In genomic region chr6:54162321-54162720, GRCm38 (mm10) we compare ENCODE assay signal across 13 mouse cellular contexts.
DNase-seq lines count a peak whose midpoint lies in the region; ATAC-seq and TF ChIP-seq lines count a peak whose summit lies in the region.
"Had no signal": no experiment of that assay in that cellular context is flagged by ENCODE, and none has a peak within 500 bp of the region (broad histone marks: within the 10 kb centered on the region; RNA-seq: fewer than 3 reads in every experiment).

No protein-coding gene starts in this region.

- H3K4me3 ChIP-seq in liver, adult 2 months (ENCODE audit: insufficient read depth, low read depth, low read length), result no peak overlapping the region
- no peak overlapping the region for H3K4me3 ChIP-seq in liver, embryonic 11.5 days (ENCODE audit: low read depth, low read length)
- no peak overlapping the region for H3K4me3 ChIP-seq in embryonic facial prominence, embryonic 14.5 days (ENCODE audit: low read depth, low read length)
- H3K4me3 ChIP-seq in macrophage (ENCODE audit: inconsistent target), result no peak overlapping the region
- H3K4me3 ChIP-seq: forebrain, embryonic 13.5 days; heart, embryonic 12.5 days had no signal

- H3K79me2 ChIP-seq in liver, adult 2 months (ENCODE audit: control insufficient read depth, insufficient read depth, low read length), result peaks cover 15% of the 10 kb centered on the region; the same call in 1 of the 2 replicates
- no peaks in the 10 kb centered on the region for H3K79me2 ChIP-seq in macrophage (ENCODE audit: inconsistent target)

- ATAC-seq in liver, embryonic 11.5 days (replicated peaks; ENCODE audit: low FRiP score), result no peak
- no peak for ATAC-seq in embryonic facial prominence, embryonic 14.5 days (ENCODE audit: low read depth)
- ATAC-seq: forebrain, embryonic 13.5 days had no signal

- 60% methylated on average over 5 of the region's 5 CpGs for WGBS in liver, adult 2 months
- WGBS in liver, embryonic 11.5 days, result 72% methylated on average over 5 of the region's 5 CpGs
- WGBS in embryonic facial prominence, embryonic 14.5 days, result 61% methylated on average over 5 of the region's 5 CpGs
- 59% methylated on average over 5 of the region's 5 CpGs for WGBS in macrophage (ENCODE audit: missing documents)

- no peak overlapping the region for H3K27ac ChIP-seq in liver, adult 2 months (replicated peaks; ENCODE audit: insufficient read depth, low read depth, low read length)
- H3K27ac ChIP-seq in liver, embryonic 11.5 days (ENCODE audit: low read depth, low read length), result no peak overlapping the region
- H3K27ac ChIP-seq in embryonic facial prominence, embryonic 14.5 days (replicated peaks; ENCODE audit: low read depth, low read length), result no peak overlapping the region; the same call in 1 of the 2 replicates
- peak overlapping the region; percentile 62 for H3K27ac ChIP-seq in macrophage
- H3K27ac ChIP-seq: forebrain, embryonic 13.5 days had no signal

- H3K4me1 ChIP-seq in liver, adult 2 months (ENCODE audit: control insufficient read depth, insufficient read depth, low read length), result peaks cover 2% of the 10 kb centered on the region; the same call in 1 of the 2 replicates
- peaks cover 24% of the 10 kb centered on the region for H3K4me1 ChIP-seq in liver, embryonic 11.5 days (replicated peaks; ENCODE audit: control insufficient read depth, insufficient read depth, low read length)
- H3K4me1 ChIP-seq in embryonic facial prominence, embryonic 14.5 days (ENCODE audit: control insufficient read depth, insufficient read depth, low read length), result 0 out of 2 replicates have a peak, but pooled peaks cover 10% of the 10 kb centered on the region

- no peaks in the 10 kb centered on the region for H3K27me3 ChIP-seq in liver, adult 2 months (ENCODE audit: control insufficient read depth, insufficient read depth, low read length)
- H3K27me3 ChIP-seq in liver, embryonic 11.5 days (replicated peaks; ENCODE audit: control insufficient read depth, insufficient read depth, low read length), result no peaks in the 10 kb centered on the region
- H3K27me3 ChIP-seq in embryonic facial prominence, embryonic 14.5 days (replicated peaks; ENCODE audit: control insufficient read depth, insufficient read depth, low read length), result no peaks in the 10 kb centered on the region
- H3K27me3 ChIP-seq: forebrain, embryonic 13.5 days; heart, embryonic 12.5 days; megakaryocyte, embryonic 14.5 days had no signal

- H3K9me3 ChIP-seq in liver, embryonic 11.5 days (ENCODE audit: control insufficient read depth, low read length), result no peaks in the 10 kb centered on the region
- no peaks in the 10 kb centered on the region for H3K9me3 ChIP-seq in embryonic facial prominence, embryonic 14.5 days (ENCODE audit: control insufficient read depth, low read length)
- H3K9me3 ChIP-seq: forebrain, embryonic 13.5 days; heart, embryonic 12.5 days; megakaryocyte, embryonic 14.5 days had no signal

- H3K36me3 ChIP-seq in liver, adult 2 months (ENCODE audit: control insufficient read depth, insufficient read depth, low read length), result no peaks in the 10 kb centered on the region
- no peaks in the 10 kb centered on the region for H3K36me3 ChIP-seq in liver, embryonic 11.5 days (ENCODE audit: control insufficient read depth, insufficient read depth, low read length)
- no peaks in the 10 kb centered on the region for H3K36me3 ChIP-seq in embryonic facial prominence, embryonic 14.5 days (ENCODE audit: control insufficient read depth, insufficient read depth, low read length)
- H3K36me3 ChIP-seq in macrophage (ENCODE audit: inconsistent target), result no peaks in the 10 kb centered on the region
- H3K36me3 ChIP-seq: heart, embryonic 12.5 days had no signal

- no peak overlapping the region for H3K9ac ChIP-seq in liver, adult 2 months (ENCODE audit: low read depth, low read length)
- no peak overlapping the region for H3K9ac ChIP-seq in liver, embryonic 11.5 days (ENCODE audit: low read depth, low read length)
- H3K9ac ChIP-seq in embryonic facial prominence, embryonic 14.5 days (ENCODE audit: low read depth, low read length), result no peak overlapping the region
- H3K9ac ChIP-seq: forebrain, embryonic 13.5 days; heart, embryonic 12.5 days had no signal

- DNase-seq in liver, adult 2 months (ENCODE audit: extremely low read depth, low read depth, low spot score), result peak; percentile 54
- DNase-seq in liver, embryonic 11.5 days (ENCODE audit: low spot score), result no peak
- DNase-seq in embryonic facial prominence, embryonic 14.5 days (ENCODE audit: low spot score), result peak; percentile 61
- DNase-seq in kidney, postnatal 25 days, result peak; percentile 55 to 83
- no peak for DNase-seq in adrenal gland, postnatal 14 days
- DNase-seq in adrenal gland, postnatal 10 days, result no peak
- no peak for DNase-seq in gastrocnemius, postnatal 10 days
- DNase-seq: adrenal gland, postnatal 25 days; left cerebral cortex, postnatal 4 days had no signal

- TF ChIP-seq CTCF in liver, adult 2 months (IDR thresholded peaks at IDR 0.05; ENCODE audit: low read depth, low read length), result no peak

- no peak for TF ChIP-seq POLR2A in liver, adult 2 months (IDR thresholded peaks at IDR 0.05; ENCODE audit: extremely low read depth, insufficient read depth, low read length)

- no peak overlapping the region for H3K4me2 ChIP-seq in liver, embryonic 11.5 days
- no peak overlapping the region for H3K4me2 ChIP-seq in embryonic facial prominence, embryonic 14.5 days (ENCODE audit: low read depth, low read length)
- H3K4me2 ChIP-seq: forebrain, embryonic 13.5 days; heart, embryonic 12.5 days had no signal

Comparison
In these comparisons a context has a peak if more than half of its experiments do, and no peak if none do; other contexts are left out.
1. DNase-seq: peak in liver, adult 2 months (single experiment), embryonic facial prominence, embryonic 14.5 days (single experiment) and kidney, postnatal 25 days (2 of 2); none in liver, embryonic 11.5 days (single experiment), adrenal gland, postnatal 14 days (single experiment), adrenal gland, postnatal 10 days (single experiment) and gastrocnemius, postnatal 10 days (single experiment).